Mouse (Mus musculus) myocyte (in vitro differentiated cells): ENCODE measurements around the gene Eme2.
A peak's percentile ranks its signal among the peaks of the same experiment; 100 is the strongest.

Experiments
- CEBPB ChIP-seq: IDR thresholded peaks from 2 replicates; pipeline ENCODE4 v1.6.1; 2011; ENCODE audit warnings: mild to moderate bottlenecking, moderate library complexity; ENCODE audit not compliant: poor library complexity, insufficient read depth, severe bottlenecking
- E2F4 ChIP-seq: IDR thresholded peaks from one replicate; pipeline ENCODE4 v1.6.1; 2011; ENCODE audit warnings: mild to moderate bottlenecking, control low read depth, moderate library complexity; ENCODE audit not compliant: insufficient read depth
- MAX ChIP-seq: IDR thresholded peaks from one replicate; pipeline ENCODE4 v1.6.1; 2011; ENCODE audit warnings: low read depth, mild to moderate bottlenecking, control low read depth
- MYOD1 ChIP-seq, 3 experiments: IDR thresholded peaks; one replicate each; pipeline ENCODE4 v1.6.1; 2011; ENCODE audit warnings: control low read depth in 2 of 3, low read depth in 2 of 3, mild to moderate bottlenecking in 2 of 3, moderate library complexity in 1 of 3; ENCODE audit not compliant: insufficient read length in 2 of 3, control insufficient read depth in 1 of 3
- MYOG ChIP-seq, 3 experiments: IDR thresholded peaks; one replicate each; pipeline ENCODE4 v1.6.1; 2011; ENCODE audit warnings: control low read depth in 2 of 3, low read depth in 2 of 3, mild to moderate bottlenecking in 2 of 3; ENCODE audit not compliant: insufficient read length in 2 of 3, control insufficient read depth in 1 of 3, insufficient read depth in 1 of 3
- POLR2A ChIP-seq: IDR thresholded peaks from one replicate; pipeline ENCODE4 v1.6.1; 2011; ENCODE audit warnings: low read depth, mild to moderate bottlenecking, control low read depth, moderate library complexity; ENCODE audit not compliant: insufficient read length
- POLR2AphosphoS2 ChIP-seq: IDR thresholded peaks from one replicate; pipeline ENCODE4 v1.6.1; 2011; ENCODE audit warnings: low read depth, control low read depth; ENCODE audit not compliant: insufficient read length
- SRF ChIP-seq: IDR thresholded peaks from one replicate; pipeline ENCODE4 v1.6.1; 2011; ENCODE audit warnings: low read depth; ENCODE audit not compliant: control insufficient read depth, insufficient read length
- TCF12 ChIP-seq: IDR thresholded peaks from one replicate; pipeline ENCODE4 v1.6.1; 2011; ENCODE audit warnings: mild to moderate bottlenecking, control low read depth; ENCODE audit not compliant: poor library complexity, insufficient read depth, severe bottlenecking
- USF1 ChIP-seq: IDR thresholded peaks from one replicate; pipeline ENCODE4 v1.6.1; 2011; ENCODE audit warnings: low read depth, mild to moderate bottlenecking, control low read depth, moderate library complexity

GRCm38 (mm10) chr17:24894061-24894994 is 559 bp downstream of the Eme2 start:
- TF ChIP-seq POLR2A (no peak), CEBPB (no peak), E2F4 (no peak), TCF12 (no peak), MYOD1 (IDR thresholded peaks at IDR 0.05; ENCODE audit: control insufficient read depth in 1 of 3, insufficient read length in 2 of 3, low read depth in 2 of 3) (peak in 1 of 3 experiments; percentile 6), MYOG (IDR thresholded peaks at IDR 0.05; ENCODE audit: control insufficient read depth in 1 of 3, insufficient read depth in 1 of 3, insufficient read length in 2 of 3, low read depth in 2 of 3) (no peak), SRF (no peak), MAX (no peak), USF1 (no peak), POLR2AphosphoS2 (no peak)
